Mouse (Mus musculus): ENCODE data around the gene Pask.

DNA sequence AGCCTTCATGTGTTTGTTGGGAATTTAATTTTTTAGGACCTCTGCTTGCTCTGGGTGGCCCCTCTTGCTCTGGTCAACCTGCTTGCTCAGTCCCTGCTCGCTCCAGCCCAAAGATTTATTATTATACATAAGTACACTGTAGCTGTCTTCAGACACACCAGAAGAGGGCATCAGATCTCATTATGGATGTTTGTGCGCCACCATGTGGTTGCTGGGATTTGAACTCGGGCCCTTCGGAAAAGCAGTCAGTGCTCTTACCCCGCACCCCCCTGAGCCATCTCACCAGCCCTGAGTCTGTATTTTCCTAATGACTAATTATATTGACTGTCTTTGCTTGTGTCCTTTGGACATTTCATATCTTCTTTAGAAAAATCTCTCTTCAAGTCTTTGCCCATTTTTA is 35.8 kb upstream of the Pask start:
- TF ChIP-seq CTCF (IDR thresholded peaks at IDR 0.05; ENCODE audit: control insufficient read depth, insufficient read depth, insufficient replicate concordance, low read depth, low read length) (no peak), POLR2A (IDR thresholded peaks at IDR 0.05; ENCODE audit: control insufficient read depth, low read depth, low read length) (no peak)

Data from testis, adult 2 months (tissue).